Mouse (Mus musculus) kidney, adult 2 months (tissue): ENCODE data around the gene Mmp14.

Experiments used
- CTCF ChIP-seq: fragments of 200-500 bp; conservative IDR thresholded peaks from 2 replicates; pipeline ENCODE4 v1.5.1; 2011; ENCODE audit warnings: low read depth, mild to moderate bottlenecking, control low read depth, low read length, moderate library complexity, mixed read lengths; ENCODE audit not compliant: insufficient read depth, insufficient read length
- POLR2A ChIP-seq: fragments of 200-500 bp; IDR thresholded peaks from one replicate; pipeline ENCODE4 v1.6.1; 2011; ENCODE audit warnings: low read depth, low read length, control low read depth

- TF ChIP-seq POLR2A, result no peak
- TF ChIP-seq CTCF, result no peak
Observed at GRCm38 (mm10) chr14:54382641-54383040, 48.8 kb upstream of the Mmp14 start.
